Mouse (Mus musculus) embryonic fibroblast, embryonic 13.5 days (primary cell): ENCODE data around the gene Idh3a.

Experiments
- CTCF ChIP-seq: IDR thresholded peaks from 2 replicates; pipeline ENCODE4 v1.5.1; 2011; ENCODE audit warnings: mild to moderate bottlenecking, control low read depth, low read length, moderate library complexity, borderline replicate concordance; ENCODE audit not compliant: insufficient read depth
- POLR2A ChIP-seq: IDR thresholded peaks from 2 replicates; pipeline ENCODE4 v1.6.1; 2011; ENCODE audit warnings: low read depth, mild to moderate bottlenecking, control low read depth, low read length, moderate library complexity

DNA sequence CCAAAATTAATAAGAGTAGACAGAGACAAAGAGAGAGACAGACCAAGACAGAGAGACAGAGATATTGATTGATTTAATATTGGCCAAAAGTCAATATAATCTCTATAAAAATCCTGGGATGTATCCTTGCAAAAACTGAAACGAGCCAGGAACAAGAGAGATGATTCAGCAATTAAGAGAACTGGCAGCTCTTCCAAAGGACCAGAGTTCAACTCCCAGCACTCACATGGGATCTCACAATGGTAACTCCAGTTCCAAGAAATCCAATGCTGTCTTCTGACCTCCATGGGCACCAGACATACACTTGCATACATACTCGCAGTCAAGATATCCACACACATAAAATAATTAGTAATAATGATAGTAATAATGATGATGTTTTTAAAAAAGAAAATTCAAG, 66.6 kb downstream of the Idh3a start:
- TF ChIP-seq CTCF, result no peak
- TF ChIP-seq POLR2A, result no peak
